Mouse (Mus musculus): ENCODE results near the gene Gjd3. TPM values are rescaled to one million over a fixed set of nuclear protein-coding genes. Genes with fewer than 3 reads are reported as not detected.
A peak's percentile ranks its signal among the peaks of the same experiment; 100 is the strongest.

Gene Gjd3
- polyA plus RNA-seq, 1 experiment from 2014 or later, result 4.4 TPM

GRCm38 (mm10) chr11:98942923-98943641 is 39.7 kb downstream of the Gjd3 start:
- peak overlapping the region; percentile 85 for H3K9ac ChIP-seq
- peak overlapping the region; percentile 80 for H3K4me3 ChIP-seq
- H3K36me3 ChIP-seq, result no peaks in the 10 kb centered on the region
- peak overlapping the region; percentile 99 for H3K27ac ChIP-seq
- H3K9me3 ChIP-seq (replicated peaks), result no peaks in the 10 kb centered on the region
- ATAC-seq (replicated peaks; ENCODE audit: insufficient number of reproducible peaks, insufficient read depth, low FRiP score, low read depth), result peak; percentile 53
- peak overlapping the region; percentile 83 for H3K4me2 ChIP-seq
- peaks cover 95% of the 10 kb centered on the region for H3K4me1 ChIP-seq (replicated peaks)
- H3K27me3 ChIP-seq, result no peaks in the 10 kb centered on the region
- 34% methylated on average over 8 of the region's 8 CpGs for WGBS

DNA sequence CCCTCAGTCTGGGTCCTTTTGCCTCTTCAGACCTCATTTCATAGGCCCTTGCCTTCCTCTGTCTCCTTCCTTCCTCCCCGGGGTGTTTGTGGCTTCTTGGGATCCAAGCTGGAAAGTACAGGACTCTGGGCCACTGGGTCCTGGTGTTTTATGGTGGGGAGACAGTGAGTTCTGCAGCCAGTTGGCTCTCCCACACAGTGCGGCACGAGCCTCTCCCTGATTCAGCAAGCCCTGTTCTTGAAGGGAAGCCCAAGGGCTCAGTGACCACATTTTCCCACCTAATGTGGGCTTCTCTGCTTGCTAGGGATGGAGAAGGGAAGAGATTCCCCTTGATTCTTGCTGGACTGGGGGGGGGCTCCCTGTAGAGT is 40.3 kb downstream of the Gjd3 start:
- Histone ChIP-seq H3K4me3 (peak overlapping the region; percentile 80), H3K9ac (peak overlapping the region; percentile 85), H3K27ac (peak overlapping the region; percentile 99), H3K36me3 (no peaks in the 10 kb centered on the region), H3K4me2 (peak overlapping the region; percentile 83), H3K27me3 (no peaks in the 10 kb centered on the region), H3K4me1 (replicated peaks) (peaks cover 89% of the 10 kb centered on the region), H3K9me3 (replicated peaks) (no peaks in the 10 kb centered on the region)
- peak; percentile 1; the same call in 1 of the 2 replicates for ATAC-seq (replicated peaks; ENCODE audit: insufficient number of reproducible peaks, insufficient read depth, low FRiP score, low read depth)
- 29% methylated on average over 3 of the region's 3 CpGs for WGBS

DNA sequence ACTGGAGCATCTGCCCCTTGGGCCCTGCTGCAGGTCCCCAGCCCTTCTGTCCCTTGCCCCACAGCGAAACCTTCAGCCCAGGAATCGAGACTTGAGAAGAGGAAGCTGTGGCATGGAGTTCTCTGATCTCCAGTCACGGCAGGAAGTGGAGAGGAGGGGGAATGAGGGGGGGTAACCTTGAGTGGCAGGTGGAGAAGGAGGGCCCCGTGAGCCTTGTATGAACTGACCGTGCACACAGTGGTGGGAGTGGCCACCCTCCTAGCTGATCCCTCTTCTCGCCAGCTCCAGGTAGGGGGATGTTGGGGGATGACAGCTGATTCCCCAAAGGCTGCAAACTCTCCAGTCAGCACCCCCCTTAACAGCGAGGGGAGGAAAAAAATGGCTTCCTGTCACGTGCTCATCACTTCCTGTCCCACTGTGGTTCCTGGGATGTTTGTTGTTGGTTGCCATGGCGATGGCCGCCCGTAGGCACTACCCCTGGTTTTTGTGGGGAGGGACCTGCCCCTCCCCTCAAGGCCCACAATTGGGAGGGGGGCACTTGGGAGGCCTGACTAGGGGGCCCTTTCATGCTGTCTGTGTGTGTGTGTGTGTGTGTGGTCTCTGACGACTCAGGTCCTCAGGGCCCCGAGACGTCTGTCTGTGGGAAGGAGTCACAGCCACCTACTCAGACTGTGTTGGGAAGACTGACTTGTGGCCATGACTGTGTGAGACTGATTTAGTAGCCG is 40.8 kb downstream of the Gjd3 start:
- peak overlapping the region; percentile 85 for H3K9ac ChIP-seq
- ATAC-seq (replicated peaks; ENCODE audit: insufficient number of reproducible peaks, insufficient read depth, low FRiP score, low read depth), result peak; percentile 8; the same call in 1 of the 2 replicates
- 3% methylated on average over 15 of the region's 15 CpGs for WGBS

DNA sequence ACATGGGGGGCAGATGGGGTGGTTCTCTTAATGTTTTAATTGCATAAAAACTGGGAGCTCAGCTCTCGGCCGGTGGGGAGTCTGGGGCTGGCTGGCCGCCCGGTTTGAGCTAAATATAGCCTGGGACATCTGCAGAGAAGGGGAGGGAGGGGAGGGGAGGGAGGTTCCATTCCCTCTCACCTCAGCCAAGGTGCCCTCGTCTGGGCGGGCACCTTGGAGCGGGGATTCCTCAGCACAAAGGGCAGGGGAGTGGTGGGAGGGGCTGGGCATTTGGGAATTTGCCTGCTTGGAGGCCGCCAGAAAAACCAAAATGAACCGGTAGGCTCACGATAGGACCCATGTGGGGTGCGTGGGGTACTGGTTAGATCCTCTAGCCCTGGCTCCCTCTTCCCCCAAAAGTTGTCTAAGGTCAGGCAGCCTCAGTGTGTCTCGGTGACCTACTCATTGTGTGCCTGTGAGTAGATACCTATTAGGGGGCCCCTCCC is 41.4 kb downstream of the Gjd3 start:
- Histone ChIP-seq H3K27ac (peak overlapping the region; percentile 99), H3K4me1 (replicated peaks) (peaks cover 88% of the 10 kb centered on the region), H3K9ac (peak overlapping the region; percentile 85), H3K36me3 (no peaks in the 10 kb centered on the region), H3K27me3 (no peaks in the 10 kb centered on the region), H3K4me3 (peak overlapping the region; percentile 80), H3K9me3 (replicated peaks) (no peaks in the 10 kb centered on the region), H3K4me2 (peak overlapping the region; percentile 83)
- ATAC-seq (replicated peaks; ENCODE audit: insufficient number of reproducible peaks, insufficient read depth, low FRiP score, low read depth), result peak; percentile 25; the same call in 1 of the 2 replicates
- WGBS, result 2% methylated on average over 12 of the region's 12 CpGs

More for the DNA sequence above, 40.8 kb downstream of the Gjd3 start:
- Histone ChIP-seq H3K27me3 (no peaks in the 10 kb centered on the region), H3K4me2 (peak overlapping the region; percentile 83), H3K36me3 (no peaks in the 10 kb centered on the region), H3K9me3 (replicated peaks) (no peaks in the 10 kb centered on the region), H3K4me3 (peak overlapping the region; percentile 80), H3K27ac (peak overlapping the region; percentile 99), H3K4me1 (replicated peaks) (peaks cover 85% of the 10 kb centered on the region)

DNA sequence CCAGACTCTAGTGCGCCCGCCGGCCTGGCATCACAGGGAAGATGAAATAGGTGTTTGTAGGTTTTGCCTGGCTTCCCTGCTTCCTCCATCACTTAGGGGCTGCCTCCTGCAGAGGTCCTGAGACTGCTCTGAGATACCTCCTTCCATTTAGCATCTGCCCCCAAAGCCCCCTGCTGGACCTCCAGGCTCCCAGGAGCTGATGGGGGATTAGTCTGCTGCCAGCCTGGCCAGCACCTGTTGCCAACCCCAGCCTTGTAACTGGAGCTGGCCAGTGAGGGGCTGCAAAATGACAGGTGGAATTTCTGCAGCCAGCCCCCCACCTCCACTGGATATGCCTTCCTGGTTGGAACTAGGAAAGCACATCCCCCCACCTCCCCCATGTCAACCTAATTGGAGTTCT is 42.0 kb downstream of the Gjd3 start:
- peak overlapping the region; percentile 80 for H3K4me3 ChIP-seq
- peak overlapping the region; percentile 83 for H3K4me2 ChIP-seq
- H3K9me3 ChIP-seq (replicated peaks), result no peaks in the 10 kb centered on the region
- 16% methylated on average over 3 of the region's 3 CpGs for WGBS
- H3K4me1 ChIP-seq (replicated peaks), result peaks cover 90% of the 10 kb centered on the region
- no peak for ATAC-seq (replicated peaks; ENCODE audit: insufficient number of reproducible peaks, insufficient read depth, low FRiP score, low read depth)
- H3K36me3 ChIP-seq, result no peaks in the 10 kb centered on the region
- peak overlapping the region; percentile 99 for H3K27ac ChIP-seq
- H3K27me3 ChIP-seq, result no peaks in the 10 kb centered on the region
- peak overlapping the region; percentile 85 for H3K9ac ChIP-seq

- Histone ChIP-seq H3K9ac (peak overlapping the region; percentile 85), H3K36me3 (no peaks in the 10 kb centered on the region), H3K4me2 (peak overlapping the region; percentile 83), H3K4me1 (replicated peaks) (peaks cover 88% of the 10 kb centered on the region), H3K9me3 (replicated peaks) (no peaks in the 10 kb centered on the region), H3K27me3 (no peaks in the 10 kb centered on the region), H3K27ac (peak overlapping the region; percentile 99), H3K4me3 (peak overlapping the region; percentile 80)
- no peak for ATAC-seq (replicated peaks; ENCODE audit: insufficient number of reproducible peaks, insufficient read depth, low FRiP score, low read depth)
- 39% methylated on average over 11 of the region's 11 CpGs for WGBS
These were observed 42.7 kb downstream of the Gjd3 start for GRCm38 (mm10) chr11:98939953-98940641.

GRCm38 (mm10) chr11:98939084-98939952 is 43.5 kb downstream of the Gjd3 start:
- peak overlapping the region; percentile 85 for H3K9ac ChIP-seq
- no peak for ATAC-seq (replicated peaks; ENCODE audit: insufficient number of reproducible peaks, insufficient read depth, low FRiP score, low read depth)
- H3K9me3 ChIP-seq (replicated peaks), result no peaks in the 10 kb centered on the region
- H3K27me3 ChIP-seq, result no peaks in the 10 kb centered on the region
- H3K4me2 ChIP-seq, result peak overlapping the region; percentile 83
- H3K36me3 ChIP-seq, result no peaks in the 10 kb centered on the region
- 33% methylated on average over 15 of the region's 15 CpGs for WGBS
- peaks cover 83% of the 10 kb centered on the region for H3K4me1 ChIP-seq (replicated peaks)
- peak overlapping the region; percentile 80 for H3K4me3 ChIP-seq
- peak overlapping the region; percentile 99 for H3K27ac ChIP-seq

DNA sequence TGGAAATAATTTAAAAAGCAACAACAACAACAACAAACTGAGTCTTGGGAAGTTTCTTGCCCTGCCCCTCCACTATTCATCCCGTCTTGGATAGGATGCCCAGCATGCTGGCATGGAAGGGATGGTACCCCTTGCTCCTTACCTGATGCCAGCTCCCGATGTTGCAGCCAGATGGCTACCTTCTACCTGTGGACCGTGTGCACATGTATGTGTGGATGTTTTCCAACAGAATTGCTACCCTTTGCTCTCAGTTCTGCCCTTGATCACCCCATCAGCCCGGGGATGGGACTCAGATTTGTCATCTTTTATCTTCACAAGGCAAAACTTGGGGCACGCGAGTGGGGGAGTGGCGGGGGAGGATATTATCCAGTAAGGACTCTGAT is 44.1 kb downstream of the Gjd3 start:
- WGBS, result 34% methylated on average over 7 of the region's 7 CpGs

GRCm38 (mm10) chr11:98937914-98938694 is 44.7 kb downstream of the Gjd3 start:
- under 1% methylated on average over 39 of the region's 39 CpGs for WGBS
- peak overlapping the region; percentile 83 for H3K4me2 ChIP-seq
- no peaks in the 10 kb centered on the region for H3K36me3 ChIP-seq
- H3K9ac ChIP-seq, result peak overlapping the region; percentile 85
- no peak for ATAC-seq (replicated peaks; ENCODE audit: insufficient number of reproducible peaks, insufficient read depth, low FRiP score, low read depth)
- H3K4me1 ChIP-seq (replicated peaks), result peaks cover 78% of the 10 kb centered on the region
- peak overlapping the region; percentile 80 for H3K4me3 ChIP-seq
- H3K27ac ChIP-seq, result peak overlapping the region; percentile 99
- H3K9me3 ChIP-seq (replicated peaks), result no peaks in the 10 kb centered on the region
- H3K27me3 ChIP-seq, result no peaks in the 10 kb centered on the region

More for the DNA sequence above, 44.1 kb downstream of the Gjd3 start:
- H3K27ac ChIP-seq, result peak overlapping the region; percentile 99
- H3K4me2 ChIP-seq, result peak overlapping the region; percentile 83
- no peaks in the 10 kb centered on the region for H3K36me3 ChIP-seq
- peaks cover 78% of the 10 kb centered on the region for H3K4me1 ChIP-seq (replicated peaks)
- no peak for ATAC-seq (replicated peaks; ENCODE audit: insufficient number of reproducible peaks, insufficient read depth, low FRiP score, low read depth)
- H3K9ac ChIP-seq, result peak overlapping the region; percentile 85
- peak overlapping the region; percentile 80 for H3K4me3 ChIP-seq
- no peaks in the 10 kb centered on the region for H3K27me3 ChIP-seq
- H3K9me3 ChIP-seq (replicated peaks), result no peaks in the 10 kb centered on the region

DNA sequence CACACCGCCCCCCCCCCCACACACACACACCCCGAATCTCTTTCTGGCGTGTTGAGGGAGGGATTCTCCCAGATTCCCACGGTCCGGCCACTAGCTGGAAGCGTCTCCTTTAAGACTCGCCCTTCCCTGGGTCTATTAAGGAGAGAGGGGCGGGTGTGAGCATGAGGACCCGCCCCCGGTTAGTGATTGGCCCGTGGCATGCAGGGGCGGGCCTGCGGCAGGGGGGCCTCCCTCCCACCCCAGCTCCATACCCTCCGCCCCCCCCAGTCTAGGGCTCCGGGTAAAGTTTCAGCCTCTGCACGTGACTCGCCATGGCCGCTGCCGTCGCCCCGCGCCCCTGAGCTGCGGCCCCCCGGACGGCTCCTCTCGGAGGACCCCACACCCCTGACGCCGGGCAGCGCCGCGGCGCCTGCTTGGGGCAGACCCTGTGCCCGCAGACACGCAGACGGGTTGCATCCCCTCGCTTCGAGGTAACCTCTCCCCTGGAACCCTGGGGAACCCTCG is 45.4 kb downstream of the Gjd3 start:
- Histone ChIP-seq H3K27ac (peak overlapping the region; percentile 99), H3K4me1 (replicated peaks) (peaks cover 78% of the 10 kb centered on the region), H3K27me3 (no peaks in the 10 kb centered on the region), H3K9me3 (replicated peaks) (no peaks in the 10 kb centered on the region), H3K4me3 (peak overlapping the region; percentile 80), H3K9ac (peak overlapping the region; percentile 85), H3K36me3 (no peaks in the 10 kb centered on the region), H3K4me2 (peak overlapping the region; percentile 83)
- under 1% methylated on average over 37 of the region's 38 CpGs for WGBS
- ATAC-seq (replicated peaks; ENCODE audit: insufficient number of reproducible peaks, insufficient read depth, low FRiP score, low read depth), result peak; percentile 89

All from heart, embryonic 15.5 days (tissue).